Mouse (Mus musculus) C2C12 (cell line): ENCODE measurements around the gene Ift43. TPM values are rescaled to one million over a fixed set of nuclear protein-coding genes. Genes with fewer than 3 reads are reported as not detected.

Source experiments
- H3K27me3 ChIP-seq: one replicate; pipeline ENCODE4 v1.6.1; 2011; ENCODE audit not compliant: control insufficient read depth, insufficient read depth, insufficient read length
- H3K36me3 ChIP-seq: one replicate; pipeline ENCODE4 v1.6.1; 2011; ENCODE audit not compliant: control insufficient read depth, insufficient read depth
- H3K4me3 ChIP-seq: one replicate; pipeline ENCODE4 v1.5.1; 2011; ENCODE audit warnings: mild to moderate bottlenecking, control low read depth; ENCODE audit not compliant: poor library complexity, insufficient read depth, severe bottlenecking
- H3K79me2 ChIP-seq: one replicate; pipeline ENCODE4 v1.6.1; 2011; ENCODE audit not compliant: control insufficient read depth, insufficient read depth
- H3K79me3 ChIP-seq: one replicate; pipeline ENCODE4 v1.6.1; 2011; ENCODE audit warnings: low read depth, control low read depth
- H3ac ChIP-seq: one replicate; pipeline ENCODE3; 2011; ENCODE audit warnings: low read depth; ENCODE audit not compliant: control insufficient read depth, insufficient read length
- CTCF ChIP-seq: IDR thresholded peaks from one replicate; pipeline ENCODE4 v1.5.1; 2011; ENCODE audit not compliant: control insufficient read depth, insufficient read depth, insufficient read length
- FOSL1 ChIP-seq: IDR thresholded peaks from one replicate; pipeline ENCODE4 v1.8.0; 2011; ENCODE audit warnings: mild to moderate bottlenecking, low read length; ENCODE audit not compliant: poor library complexity, insufficient read depth, severe bottlenecking
- MAX ChIP-seq: IDR thresholded peaks from one replicate; pipeline ENCODE4 v1.6.1; 2011; ENCODE audit warnings: mild to moderate bottlenecking, control low read depth
- polyA plus RNA-seq: library from polyadenylated mRNA; unstranded; fragments of >200 nt; fragmentation: generic; extraction: Trizol; gene quantifications from one replicate; pipeline ENCODE4 v1.2.1, GENCODE M21; 2012; ENCODE audit warnings: missing spikeins

The Ift43 gene
- polyA plus RNA-seq, 1 experiment, result 45.1 TPM

DNA sequence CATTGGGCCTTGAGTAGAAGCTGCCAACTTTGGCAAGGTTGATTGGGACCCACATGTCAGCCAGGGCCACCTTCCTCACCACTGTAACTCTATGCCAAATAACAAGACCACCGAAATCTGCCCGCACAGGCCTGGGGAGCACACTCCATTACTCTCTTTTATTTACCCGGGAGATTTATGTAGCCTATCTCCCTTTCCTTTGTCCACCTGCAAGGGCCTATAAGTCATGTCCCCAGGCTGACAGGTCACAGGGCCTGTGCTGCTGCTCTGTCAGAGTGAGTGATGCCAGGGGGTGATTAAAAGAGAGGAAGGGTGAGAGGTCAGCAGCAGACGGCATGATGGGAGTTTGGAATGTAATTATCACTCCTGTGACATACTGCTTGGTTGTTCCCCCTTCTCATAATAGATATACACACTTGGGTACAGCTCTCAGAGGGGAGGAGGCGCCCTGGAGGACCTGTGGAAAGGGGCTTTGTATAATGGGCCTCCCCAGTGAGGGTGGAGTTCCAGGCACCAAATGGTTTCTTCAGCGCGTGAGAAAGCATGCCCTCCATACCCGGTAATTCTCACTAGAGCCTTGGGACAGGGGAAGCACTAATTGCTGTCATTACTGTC is 121.2 kb downstream of the Ift43 start:
- peaks cover 7% of the 10 kb centered on the region for H3K27me3 ChIP-seq
- no peak overlapping the region for H3ac ChIP-seq
- H3K4me3 ChIP-seq, result no peak overlapping the region
- TF ChIP-seq CTCF, result no peak
- no peak for TF ChIP-seq MAX
- no peaks in the 10 kb centered on the region for H3K79me3 ChIP-seq
- H3K79me2 ChIP-seq, result no peaks in the 10 kb centered on the region
- H3K36me3 ChIP-seq, result no peaks in the 10 kb centered on the region

GRCm38 (mm10) chr12:86211099-86211520 is 128.8 kb downstream of the Ift43 start:
- Histone ChIP-seq H3ac (no peak overlapping the region), H3K79me2 (no peaks in the 10 kb centered on the region), H3K4me3 (no peak overlapping the region), H3K27me3 (peaks cover 42% of the 10 kb centered on the region), H3K36me3 (no peaks in the 10 kb centered on the region), H3K79me3 (no peaks in the 10 kb centered on the region)
- no peak for TF ChIP-seq FOSL1

Other genes with a start within 250 kb of the Ift43 start
- 12.1 TPM for gene Tgfb3, start 3.5 kb upstream of the Ift43 start, polyA plus RNA-seq
- gene Gpatch2l, start 159.3 kb downstream of the Ift43 start, polyA plus RNA-seq, result 7.2 TPM